8 mouse cellular contexts compared by ENCODE assay signal in the genomic region with DNA sequence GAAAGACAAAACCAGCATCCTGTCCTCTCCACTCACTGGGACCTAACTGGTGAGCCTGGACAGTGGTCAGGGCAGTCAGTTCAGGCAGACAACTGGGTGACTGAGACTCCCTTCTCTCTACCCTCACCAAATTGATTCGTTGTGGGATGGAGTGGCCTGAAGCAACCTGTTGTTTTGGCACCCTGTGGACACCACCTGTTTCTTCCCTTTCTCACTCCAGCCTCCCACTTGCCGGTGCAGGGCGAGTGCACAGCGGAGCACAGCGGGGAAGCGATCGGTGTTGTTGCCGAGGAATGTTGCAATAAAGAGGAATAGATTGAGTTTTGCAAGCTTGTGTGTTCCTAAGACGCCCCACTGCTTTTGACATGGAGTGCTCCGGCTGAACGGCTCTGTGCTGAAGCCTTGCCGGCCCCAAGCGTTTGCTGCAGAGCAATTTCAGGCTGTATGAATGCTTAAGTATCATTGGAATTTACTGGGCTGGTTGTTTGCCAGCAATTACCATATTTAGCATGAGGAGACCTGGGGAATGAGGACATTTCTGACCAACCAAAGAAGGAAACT. TPM values are rescaled to one million over a fixed set of nuclear protein-coding genes. Genes with fewer than 3 reads are reported as not detected.
DNase-seq lines count a peak whose midpoint lies in the region; ATAC-seq lines count a peak whose summit lies in the region.

No protein-coding gene starts in this region.

- peak; percentile 58 for ATAC-seq in limb, embryonic 11.5 days (ENCODE audit: insufficient number of reproducible peaks, low FRiP score, low TSS enrichment, low read depth)
- ATAC-seq in midbrain, embryonic 11.5 days (ENCODE audit: low FRiP score), result peak; percentile 57

- peak overlapping the region; percentile 33; the same call in 1 of the 2 replicates for H3K4me3 ChIP-seq in forebrain, embryonic 10.5 days
- no peak overlapping the region for H3K4me3 ChIP-seq in limb, embryonic 11.5 days (ENCODE audit: low read depth, low read length)
- H3K4me3 ChIP-seq in midbrain, embryonic 11.5 days (ENCODE audit: low read depth, low read length), result no peak overlapping the region

- WGBS in forebrain, embryonic 10.5 days, result 3% methylated on average over 13 of the region's 13 CpGs
- WGBS in limb, embryonic 11.5 days, result 4% methylated on average over 13 of the region's 13 CpGs
- under 1% methylated on average over 13 of the region's 13 CpGs for WGBS in midbrain, embryonic 11.5 days

- intact Hi-C loops in heart, postnatal 36 days (cut with DNase I), result no loop called here

- H3K9ac ChIP-seq in limb, embryonic 11.5 days (ENCODE audit: low read length), result no peak overlapping the region
- 0 out of 2 replicates have a peak overlapping the region, but pooled peaks have one; percentile 4 for H3K9ac ChIP-seq in midbrain, embryonic 11.5 days (ENCODE audit: low read length)

- H3K4me2 ChIP-seq in limb, embryonic 11.5 days (ENCODE audit: low read depth, severe bottlenecking), result peak overlapping the region; percentile 18; the same call in 1 of the 2 replicates
- peak overlapping the region; percentile 19; the same call in 1 of the 2 replicates for H3K4me2 ChIP-seq in midbrain, embryonic 11.5 days

- H3K27ac ChIP-seq in forebrain, embryonic 10.5 days, result peak overlapping the region; percentile 82
- no peak overlapping the region; the same call in 1 of the 2 replicates for H3K27ac ChIP-seq in limb, embryonic 11.5 days (replicated peaks; ENCODE audit: low read depth, low read length)
- H3K27ac ChIP-seq in midbrain, embryonic 11.5 days (ENCODE audit: low read depth, low read length), result no peak overlapping the region

- peak; percentile 94 for DNase-seq in 3T3-L1 (ENCODE audit: low read depth, low spot score)
- DNase-seq in adrenal gland, postnatal 25 days, result peak; percentile 33
- peak; percentile 66 for DNase-seq in forebrain, embryonic 10.5 days (ENCODE audit: extremely low spot score, low spot score)
- DNase-seq in heart, postnatal 36 days, result peak; percentile 43 to 61
- DNase-seq in limb, embryonic 11.5 days (ENCODE audit: low spot score), result peak; percentile 54
- peak; percentile 91 for DNase-seq in midbrain, embryonic 11.5 days (ENCODE audit: low spot score, missing footprints)
- peak; percentile 52 for DNase-seq in yolk sac, embryonic 10.5 days (ENCODE audit: low spot score)
- no peak for DNase-seq in right cerebral cortex, postnatal 4 days

- H3K4me1 ChIP-seq in forebrain, embryonic 10.5 days, result peaks cover 89% of the 10 kb centered on the region
- peaks cover 38% of the 10 kb centered on the region for H3K4me1 ChIP-seq in limb, embryonic 11.5 days (ENCODE audit: control insufficient read depth, insufficient read depth, low read length)
- peaks cover 43% of the 10 kb centered on the region for H3K4me1 ChIP-seq in midbrain, embryonic 11.5 days (ENCODE audit: control insufficient read depth, insufficient read depth, low read length)

- H3K36me3 ChIP-seq in forebrain, embryonic 10.5 days (replicated peaks), result no peaks in the 10 kb centered on the region
- no peaks in the 10 kb centered on the region for H3K36me3 ChIP-seq in limb, embryonic 11.5 days (ENCODE audit: control insufficient read depth, insufficient read depth, low read length)
- no peaks in the 10 kb centered on the region for H3K36me3 ChIP-seq in midbrain, embryonic 11.5 days (ENCODE audit: control insufficient read depth, insufficient read depth, low read length)

- no peaks in the 10 kb centered on the region for H3K9me3 ChIP-seq in forebrain, embryonic 10.5 days
- no peaks in the 10 kb centered on the region for H3K9me3 ChIP-seq in limb, embryonic 11.5 days (ENCODE audit: control insufficient read depth, low read length)
- H3K9me3 ChIP-seq in midbrain, embryonic 11.5 days (ENCODE audit: control insufficient read depth, low read length), result no peaks in the 10 kb centered on the region

- H3K27me3 ChIP-seq in forebrain, embryonic 10.5 days (ENCODE audit: poor library complexity, severe bottlenecking), result no peaks in the 10 kb centered on the region
- H3K27me3 ChIP-seq in limb, embryonic 11.5 days (ENCODE audit: control insufficient read depth, insufficient read depth, low read length), result no peaks in the 10 kb centered on the region
- H3K27me3 ChIP-seq in midbrain, embryonic 11.5 days (ENCODE audit: control insufficient read depth, insufficient read depth, low read length), result no peaks in the 10 kb centered on the region; the same call in 1 of the 2 replicates

RNA-seq across cellular contexts. Expression of gene Notch2, which starts 11.0 kb away (rescaled TPM):
- total RNA-seq in adrenal gland, postnatal 25 days (2021), result 52.3 and 80.9 TPM in 2 replicates
- polyA plus RNA-seq in forebrain, embryonic 10.5 days (2016; fragmentation: Nextera tagmentation; extraction: Ambion mirVana), result 19.1 and 21.2 TPM in 2 replicates
- 10 to 100 TPM; 16.7 to 17.8 TPM for total RNA-seq in heart, postnatal 36 days (2021)
- 33.4 and 35.1 TPM in 2 replicates for polyA plus RNA-seq in limb, embryonic 11.5 days (2014; fragmentation: Nextera tagmentation; extraction: Ambion mirVana)
- 17.0 and 17.6 TPM in 2 replicates for polyA plus RNA-seq in midbrain, embryonic 11.5 days (2014; fragmentation: Nextera tagmentation; extraction: Ambion mirVana)
